29 mouse cellular contexts compared by ENCODE assay signal in the genomic region with DNA sequence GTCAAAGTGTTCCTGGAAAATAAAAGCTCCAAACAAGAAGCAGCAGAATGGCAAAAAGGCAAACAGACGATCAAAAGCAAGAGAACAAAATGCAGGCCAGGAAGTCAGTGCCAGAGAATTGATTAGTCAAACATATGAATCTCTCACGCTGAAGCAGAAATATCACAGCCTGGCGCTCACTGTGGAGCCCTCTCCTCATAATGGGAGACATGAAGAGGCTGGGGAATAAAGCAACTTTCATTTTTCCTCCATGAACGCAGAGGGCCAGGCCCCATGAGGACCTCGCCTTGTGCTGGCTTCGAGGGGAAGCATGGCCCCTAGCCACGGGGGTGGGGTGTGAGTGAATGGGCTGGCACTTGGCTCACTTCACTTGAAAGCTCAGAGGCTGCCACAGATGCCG.
DNase-seq lines count a peak whose midpoint lies in the region; ATAC-seq and TF ChIP-seq lines count a peak whose summit lies in the region.
"Had no signal": no experiment of that assay in that cellular context is flagged by ENCODE, and none has a peak within 500 bp of the region (broad histone marks: within the 10 kb centered on the region; RNA-seq: fewer than 3 reads in every experiment).

No protein-coding gene starts in this region.

- no peak overlapping the region for H3K4me3 ChIP-seq in layer of hippocampus, adult 2 months
- no peak overlapping the region for H3K4me3 ChIP-seq in midbrain, embryonic 11.5 days (ENCODE audit: low read depth, low read length)
- no peak overlapping the region for H3K4me3 ChIP-seq in midbrain, embryonic 14.5 days (replicated peaks; ENCODE audit: low read depth, low read length)
- no peak overlapping the region for H3K4me3 ChIP-seq in forebrain, embryonic 14.5 days (ENCODE audit: low read depth, low read length)
- H3K4me3 ChIP-seq in midbrain, embryonic 16.5 days (ENCODE audit: low read depth, low read length), result no peak overlapping the region
- H3K4me3 ChIP-seq: embryonic facial prominence, embryonic 12.5 days; heart, embryonic 13.5 days; hindbrain, embryonic 10.5 days; hindbrain, embryonic 15.5 days; left cerebral cortex, adult 2 months; limb, embryonic 13.5 days; liver, embryonic 13.5 days; neural tube, embryonic 15.5 days had no signal

- H3K36me3 ChIP-seq in midbrain, embryonic 11.5 days (ENCODE audit: control insufficient read depth, insufficient read depth, low read length), result no peaks in the 10 kb centered on the region
- H3K36me3 ChIP-seq in midbrain, embryonic 14.5 days (ENCODE audit: control insufficient read depth, insufficient read depth, low read length), result no peaks in the 10 kb centered on the region
- no peaks in the 10 kb centered on the region for H3K36me3 ChIP-seq in forebrain, embryonic 14.5 days (ENCODE audit: control insufficient read depth, insufficient read depth, low read length)
- no peaks in the 10 kb centered on the region for H3K36me3 ChIP-seq in midbrain, embryonic 16.5 days (ENCODE audit: control insufficient read depth, insufficient read depth, low read length)
- H3K36me3 ChIP-seq: embryonic facial prominence, embryonic 12.5 days; hindbrain, embryonic 10.5 days; hindbrain, embryonic 15.5 days; liver, embryonic 13.5 days; neural tube, embryonic 15.5 days had no signal

- no peak overlapping the region for H3K4me2 ChIP-seq in midbrain, embryonic 11.5 days
- no peak overlapping the region for H3K4me2 ChIP-seq in midbrain, embryonic 14.5 days (ENCODE audit: low read length)
- H3K4me2 ChIP-seq in forebrain, embryonic 14.5 days (ENCODE audit: low read length), result no peak overlapping the region
- no peak overlapping the region for H3K4me2 ChIP-seq in midbrain, embryonic 16.5 days (ENCODE audit: low read length)
- H3K4me2 ChIP-seq: embryonic facial prominence, embryonic 12.5 days; heart, embryonic 13.5 days; hindbrain, embryonic 15.5 days; limb, embryonic 13.5 days; liver, embryonic 13.5 days; neural tube, embryonic 15.5 days had no signal

- H3K9ac ChIP-seq in midbrain, embryonic 11.5 days (ENCODE audit: low read length), result no peak overlapping the region
- H3K9ac ChIP-seq in midbrain, embryonic 14.5 days (replicated peaks; ENCODE audit: low read length), result no peak overlapping the region
- no peak overlapping the region for H3K9ac ChIP-seq in forebrain, embryonic 14.5 days (ENCODE audit: low read length)
- H3K9ac ChIP-seq in midbrain, embryonic 16.5 days (ENCODE audit: low read depth, low read length), result no peak overlapping the region
- H3K9ac ChIP-seq: embryonic facial prominence, embryonic 12.5 days; heart, embryonic 13.5 days; hindbrain, embryonic 15.5 days; limb, embryonic 13.5 days; liver, embryonic 13.5 days; neural tube, embryonic 15.5 days had no signal

- no peak for DNase-seq in layer of hippocampus, adult 2 months (ENCODE audit: low spot score in 2 of 2)
- no peak for DNase-seq in layer of hippocampus, adult 11-12 months (ENCODE audit: low spot score)
- peak; percentile 77 for DNase-seq in midbrain, embryonic 11.5 days (ENCODE audit: low spot score, missing footprints)
- no peak for DNase-seq in midbrain, embryonic 14.5 days
- DNase-seq in forebrain, embryonic 14.5 days (ENCODE audit: low spot score), result peak; percentile 24
- no peak for DNase-seq in spleen, postnatal 4 days (ENCODE audit: low spot score in 2 of 2)
- DNase-seq: adrenal gland, postnatal 25 days; cerebellum, adult 2 months; cerebellum, postnatal 25 days; gastrocnemius, postnatal 10 days; heart, postnatal 10 days; kidney, adult 11 months; kidney, postnatal 14 days; liver, embryonic 13.5 days; lung, adult 18-20 months; lung, postnatal 10 days; retina, postnatal 1 day; right cerebral cortex, postnatal 25 days; thymus, postnatal 14 days had no signal

- no peak for ATAC-seq in midbrain, embryonic 11.5 days (ENCODE audit: low FRiP score)
- no peak for ATAC-seq in midbrain, embryonic 14.5 days (ENCODE audit: low FRiP score, low TSS enrichment)
- peak; percentile 59 for ATAC-seq in forebrain, embryonic 14.5 days
- ATAC-seq in midbrain, embryonic 16.5 days, result peak; percentile 71; the same call in 1 of the 2 replicates
- ATAC-seq: inflammation-experienced regulatory T-cells, adult 6 months had no signal

- H3K27me3 ChIP-seq in midbrain, embryonic 11.5 days (ENCODE audit: control insufficient read depth, insufficient read depth, low read length), result no peaks in the 10 kb centered on the region
- no peaks in the 10 kb centered on the region for H3K27me3 ChIP-seq in midbrain, embryonic 14.5 days (ENCODE audit: control insufficient read depth, insufficient read depth, low read length)
- H3K27me3 ChIP-seq in forebrain, embryonic 14.5 days (replicated peaks; ENCODE audit: control insufficient read depth, insufficient read depth, low read length), result no peaks in the 10 kb centered on the region
- H3K27me3 ChIP-seq in midbrain, embryonic 16.5 days (ENCODE audit: control insufficient read depth, insufficient read depth, low read depth, low read length), result no peaks in the 10 kb centered on the region
- H3K27me3 ChIP-seq: embryonic facial prominence, embryonic 12.5 days; heart, embryonic 13.5 days; hindbrain, embryonic 15.5 days; limb, embryonic 13.5 days; liver, embryonic 13.5 days had no signal

- peak overlapping the region; percentile 77 for H3K27ac ChIP-seq in layer of hippocampus, adult 2 months
- no peak overlapping the region for H3K27ac ChIP-seq in midbrain, embryonic 11.5 days (ENCODE audit: low read depth, low read length)
- no peak overlapping the region for H3K27ac ChIP-seq in midbrain, embryonic 14.5 days (replicated peaks; ENCODE audit: low read depth, low read length)
- no peak overlapping the region for H3K27ac ChIP-seq in forebrain, embryonic 14.5 days (ENCODE audit: low read depth, low read length)
- H3K27ac ChIP-seq in midbrain, embryonic 16.5 days (ENCODE audit: low read length), result no peak overlapping the region
- H3K27ac ChIP-seq: embryonic facial prominence, embryonic 12.5 days; heart, embryonic 13.5 days; hindbrain, embryonic 10.5 days; hindbrain, embryonic 15.5 days; left cerebral cortex, adult 2 months; limb, embryonic 13.5 days; liver, embryonic 13.5 days; macrophage; neural tube, embryonic 15.5 days had no signal

- H3K4me1 ChIP-seq in midbrain, embryonic 11.5 days (ENCODE audit: control insufficient read depth, insufficient read depth, low read length), result no peaks in the 10 kb centered on the region
- H3K4me1 ChIP-seq in midbrain, embryonic 14.5 days (ENCODE audit: control insufficient read depth, insufficient read depth, low read length), result no peaks in the 10 kb centered on the region
- peaks cover 4% of the 10 kb centered on the region for H3K4me1 ChIP-seq in forebrain, embryonic 14.5 days (ENCODE audit: control insufficient read depth, insufficient read depth, low read length)
- no peaks in the 10 kb centered on the region for H3K4me1 ChIP-seq in midbrain, embryonic 16.5 days (ENCODE audit: control insufficient read depth, insufficient read depth, low read length)
- H3K4me1 ChIP-seq: embryonic facial prominence, embryonic 12.5 days; liver, embryonic 13.5 days had no signal

- 78% methylated on average over 8 of the region's 8 CpGs for WGBS in midbrain, embryonic 11.5 days
- 66% methylated on average over 8 of the region's 8 CpGs for WGBS in midbrain, embryonic 14.5 days
- 72% methylated on average over 8 of the region's 8 CpGs for WGBS in forebrain, embryonic 14.5 days
- 52% methylated on average over 8 of the region's 8 CpGs for WGBS in midbrain, embryonic 16.5 days

- H3K9me3 ChIP-seq in midbrain, embryonic 11.5 days (ENCODE audit: control insufficient read depth, low read length), result no peaks in the 10 kb centered on the region
- no peaks in the 10 kb centered on the region for H3K9me3 ChIP-seq in midbrain, embryonic 14.5 days (ENCODE audit: control insufficient read depth, low read length)
- H3K9me3 ChIP-seq in forebrain, embryonic 14.5 days (replicated peaks; ENCODE audit: control insufficient read depth, low read length), result no peaks in the 10 kb centered on the region
- H3K9me3 ChIP-seq in midbrain, embryonic 16.5 days (replicated peaks; ENCODE audit: control insufficient read depth, low read length, poor library complexity, severe bottlenecking), result no peaks in the 10 kb centered on the region
- H3K9me3 ChIP-seq: embryonic facial prominence, embryonic 12.5 days; heart, embryonic 13.5 days; hindbrain, embryonic 10.5 days; hindbrain, embryonic 15.5 days; limb, embryonic 13.5 days; liver, embryonic 13.5 days; neural tube, embryonic 15.5 days had no signal

- TF ChIP-seq CTCF in layer of hippocampus, adult 2 months (conservative IDR thresholded peaks at IDR 0.05), result no peak

Comparison
In these comparisons a context has a peak if more than half of its experiments do, and no peak if none do; other contexts are left out.
1. DNase-seq: peak in midbrain, embryonic 11.5 days (single experiment) and forebrain, embryonic 14.5 days (single experiment); none in layer of hippocampus, adult 2 months (0 of 2), layer of hippocampus, adult 11-12 months (single experiment), midbrain, embryonic 14.5 days (single experiment) and spleen, postnatal 4 days (0 of 2).
2. ATAC-seq: peak in forebrain, embryonic 14.5 days (single experiment) and midbrain, embryonic 16.5 days (single experiment); none in midbrain, embryonic 11.5 days (single experiment) and midbrain, embryonic 14.5 days (single experiment).